Mouse (Mus musculus) ES-Bruce4 (cell line): ENCODE data around the gene Pde4d.

Experiments used
- CTCF ChIP-seq: IDR thresholded peaks from one replicate; pipeline ENCODE4 v1.8.1; 2011; ENCODE audit warnings: low read depth, low read length
- EP300 ChIP-seq: IDR thresholded peaks from 2 replicates; pipeline ENCODE4 v1.6.1; 2011; ENCODE audit warnings: low read depth, low read length; ENCODE audit not compliant: insufficient read depth
- POLR2A ChIP-seq: IDR thresholded peaks from one replicate; pipeline ENCODE4 v1.8.1; 2011; ENCODE audit warnings: low read length; ENCODE audit not compliant: insufficient read depth

- no peak for TF ChIP-seq CTCF
- TF ChIP-seq POLR2A, result no peak
- no peak for TF ChIP-seq EP300
Measured at GRCm38 (mm10) chr13:109662731-109663130, 1213.0 kb downstream of the Pde4d start.
